Mouse (Mus musculus) stomach, postnatal 0 days (tissue): ENCODE measurements at regions not wholly inside any gene's neighbourhood (a gene's known extent, or its start where the extent isn't known, plus 50 kb on each side); places are given as distances from the start of the nearest gene placed in this dataset.

Experiments used
- ATAC-seq: fragments of 200-750 bp; cut with Nextera tagmentation; 2 replicates; pipeline ENCODE4 v1.8.0; 2017; ENCODE audit not compliant: low FRiP score, low TSS enrichment
- DNase-seq: peaks from one replicate; pipeline ENCODE4 v3.0.0-alpha.2; 2016; ENCODE audit warnings: low spot score
- H3K27ac ChIP-seq: fragments of 300-500 bp; sonication (generic); replicated peaks from 2 replicates; pipeline ENCODE4 v1.5.1; 2014; ENCODE audit warnings: mild to moderate bottlenecking, control low read depth
- H3K27me3 ChIP-seq: fragments of 300-500 bp; sonication (generic); 2 replicates; pipeline ENCODE4 v1.6.1; 2014; ENCODE audit warnings: low read length; ENCODE audit not compliant: control insufficient read depth, insufficient read depth
- H3K36me3 ChIP-seq: fragments of 300-500 bp; sonication (generic); 2 replicates; pipeline ENCODE4 v1.6.1; 2014; ENCODE audit warnings: low read length, mixed read lengths; ENCODE audit not compliant: control insufficient read depth, insufficient read depth
- H3K4me1 ChIP-seq: fragments of 300-500 bp; sonication (generic); replicated peaks from 2 replicates; pipeline ENCODE4 v1.6.1; 2014; ENCODE audit warnings: antibody characterized with exemption; ENCODE audit not compliant: control insufficient read depth, insufficient read depth
- H3K4me2 ChIP-seq: fragments of 300-500 bp; sonication (generic); replicated peaks from 2 replicates; pipeline ENCODE4 v1.6.1; 2014; ENCODE audit warnings: low read depth, mild to moderate bottlenecking, control low read depth, moderate library complexity
- H3K4me3 ChIP-seq: fragments of 300-500 bp; sonication (generic); 2 replicates; pipeline ENCODE4 v1.5.1; 2014; ENCODE audit warnings: low read depth, low read length, control low read depth
- H3K9ac ChIP-seq: fragments of 300-500 bp; sonication (generic); 2 replicates; pipeline ENCODE4 v1.6.1; 2014; ENCODE audit warnings: mild to moderate bottlenecking, low read length, control low read depth, mixed read lengths
- H3K9me3 ChIP-seq: fragments of 300-500 bp; sonication (generic); 2 replicates; pipeline ENCODE4 v1.6.1; 2016; ENCODE audit warnings: low read length; ENCODE audit not compliant: control insufficient read depth
- CTCF ChIP-seq: IDR thresholded peaks from 2 replicates; pipeline ENCODE4 v1.5.1; 2016; ENCODE audit warnings: antibody characterized with exemption, low read depth, mild to moderate bottlenecking, moderate library complexity
- EP300 ChIP-seq: optimal IDR thresholded peaks from 2 replicates; pipeline ENCODE3; 2016; ENCODE audit warnings: antibody characterized with exemption
- WGBS: fragments of 180-500 bp; shearing (Covaris S2); extraction: QIAGEN DNeasy Blood & Tissue Kit; methylation state at CpG from one replicate; pipeline ENCODE4 v1.1.7; 2014; 5-methylcytosine and 5-hydroxymethylcytosine counted together

- H3K27ac ChIP-seq = no peak overlapping the region
- 70% methylated on average over 5 of the region's 5 CpGs for WGBS
These were observed 628.7 kb upstream of the Sall1 start for GRCm38 (mm10) chr8:89672631-89673030.

GRCm38 (mm10) chr8:89664911-89665689, 621.1 kb upstream of the Sall1 start:
- no peak overlapping the region for H3K4me2 ChIP-seq
- ATAC-seq (no peak), DNase-seq (no peak)
- no peak for TF ChIP-seq EP300
- TF ChIP-seq CTCF = no peak
- no peaks in the 10 kb centered on the region for H3K36me3 ChIP-seq
- H3K9me3 ChIP-seq = no peaks in the 10 kb centered on the region
- H3K4me3 ChIP-seq = no peak overlapping the region
- no peak overlapping the region for H3K27ac ChIP-seq
- 56% methylated on average over 9 of the region's 9 CpGs for WGBS
- H3K27me3 ChIP-seq = no peaks in the 10 kb centered on the region
- no peaks in the 10 kb centered on the region for H3K4me1 ChIP-seq
- no peak overlapping the region for H3K9ac ChIP-seq

More at GRCm38 (mm10) chr8:89672631-89673030, 628.7 kb upstream of the Sall1 start:
- Histone ChIP-seq H3K9ac (no peak overlapping the region), H3K4me2 (no peak overlapping the region), H3K36me3 (no peaks in the 10 kb centered on the region), H3K4me3 (no peak overlapping the region), H3K27me3 (no peaks in the 10 kb centered on the region), H3K9me3 (no peaks in the 10 kb centered on the region), H3K4me1 (no peaks in the 10 kb centered on the region)
- DNase-seq = no peak
- TF ChIP-seq CTCF = no peak
- no peak for ATAC-seq

- 65% methylated on average over 10 of the region's 10 CpGs for WGBS
- H3K9ac ChIP-seq = no peak overlapping the region
- no peak overlapping the region for H3K27ac ChIP-seq
- DNase-seq (no peak), ATAC-seq (no peak)
- no peak overlapping the region for H3K4me3 ChIP-seq
- H3K36me3 ChIP-seq = no peaks in the 10 kb centered on the region
- H3K9me3 ChIP-seq = no peaks in the 10 kb centered on the region
- no peaks in the 10 kb centered on the region for H3K27me3 ChIP-seq
- TF ChIP-seq CTCF = no peak
- TF ChIP-seq EP300 = no peak
- H3K4me1 ChIP-seq = no peaks in the 10 kb centered on the region
- no peak overlapping the region for H3K4me2 ChIP-seq
These were observed 619.9 kb upstream of the Sall1 start for GRCm38 (mm10) chr8:89663859-89664258.

- Histone ChIP-seq H3K27me3 (no peaks in the 10 kb centered on the region), H3K36me3 (no peaks in the 10 kb centered on the region), H3K4me1 (no peaks in the 10 kb centered on the region), H3K4me3 (no peak overlapping the region), H3K27ac (no peak overlapping the region), H3K9ac (no peak overlapping the region), H3K4me2 (no peak overlapping the region), H3K9me3 (no peaks in the 10 kb centered on the region)
- DNase-seq (no peak), ATAC-seq (no peak)
- 31% methylated on average over 14 of the region's 14 CpGs for WGBS
- TF ChIP-seq EP300 (no peak), CTCF (no peak)
These were observed 615.3 kb upstream of the Sall1 start for GRCm38 (mm10) chr8:89658998-89659944.

GRCm38 (mm10) chr8:89655369-89655768, 611.4 kb upstream of the Sall1 start:
- no peak overlapping the region for H3K9ac ChIP-seq
- no peak overlapping the region for H3K4me2 ChIP-seq
- DNase-seq = no peak
- no peaks in the 10 kb centered on the region for H3K4me1 ChIP-seq
- H3K9me3 ChIP-seq = no peaks in the 10 kb centered on the region
- TF ChIP-seq EP300 (no peak), CTCF (no peak)
- no peak overlapping the region for H3K27ac ChIP-seq
- no peaks in the 10 kb centered on the region for H3K27me3 ChIP-seq
- no peaks in the 10 kb centered on the region for H3K36me3 ChIP-seq
- no peak overlapping the region for H3K4me3 ChIP-seq
- no peak for ATAC-seq
- 61% methylated on average over 14 of the region's 14 CpGs for WGBS
